Comparison of ENCODE assay signal across 19 mouse cellular contexts in genomic region chr1:184261385-184261727, GRCm38 (mm10).
DNase-seq lines count a peak whose midpoint lies in the region; ATAC-seq and TF ChIP-seq lines count a peak whose summit lies in the region.
"Had no signal": no experiment of that assay in that cellular context is flagged by ENCODE, and none has a peak within 500 bp of the region (broad histone marks: within the 10 kb centered on the region; RNA-seq: fewer than 3 reads in every experiment).

No protein-coding gene starts in this region.

- TF ChIP-seq EP300 in stomach, postnatal 0 days (optimal IDR thresholded peaks at IDR 0.05) = no peak

- H3K4me3 ChIP-seq in embryonic facial prominence, embryonic 14.5 days (ENCODE audit: low read depth, low read length) = no peak overlapping the region
- no peak overlapping the region for H3K4me3 ChIP-seq in embryonic facial prominence, embryonic 10.5 days
- no peak overlapping the region for H3K4me3 ChIP-seq in midbrain, embryonic 14.5 days (replicated peaks; ENCODE audit: low read depth, low read length)
- no peak overlapping the region for H3K4me3 ChIP-seq in midbrain, postnatal 0 days (ENCODE audit: low read depth, low read length)
- no peak overlapping the region for H3K4me3 ChIP-seq in embryonic facial prominence, embryonic 15.5 days (replicated peaks)
- H3K4me3 ChIP-seq in stomach, postnatal 0 days (ENCODE audit: low read depth, low read length) = no peak overlapping the region
- H3K4me3 ChIP-seq: embryonic facial prominence, embryonic 12.5 days; forebrain, embryonic 13.5 days; heart, embryonic 15.5 days had no signal

- H3K9me3 ChIP-seq in embryonic facial prominence, embryonic 14.5 days (ENCODE audit: control insufficient read depth, low read length) = no peaks in the 10 kb centered on the region
- no peaks in the 10 kb centered on the region for H3K9me3 ChIP-seq in embryonic facial prominence, embryonic 10.5 days
- no peaks in the 10 kb centered on the region for H3K9me3 ChIP-seq in midbrain, embryonic 14.5 days (ENCODE audit: control insufficient read depth, low read length)
- no peaks in the 10 kb centered on the region for H3K9me3 ChIP-seq in midbrain, postnatal 0 days (ENCODE audit: low read length)
- 0 out of 2 replicates have a peak, but pooled peaks cover 4% of the 10 kb centered on the region for H3K9me3 ChIP-seq in embryonic facial prominence, embryonic 15.5 days (replicated peaks)
- H3K9me3 ChIP-seq in stomach, postnatal 0 days (ENCODE audit: control insufficient read depth, low read length) = no peaks in the 10 kb centered on the region
- H3K9me3 ChIP-seq: embryonic facial prominence, embryonic 12.5 days; forebrain, embryonic 13.5 days; heart, embryonic 15.5 days had no signal

- no peaks in the 10 kb centered on the region for H3K27me3 ChIP-seq in embryonic facial prominence, embryonic 14.5 days (replicated peaks; ENCODE audit: control insufficient read depth, insufficient read depth, low read length)
- H3K27me3 ChIP-seq in embryonic facial prominence, embryonic 10.5 days (replicated peaks; ENCODE audit: low read depth, poor library complexity, severe bottlenecking) = no peaks in the 10 kb centered on the region
- H3K27me3 ChIP-seq in midbrain, embryonic 14.5 days (ENCODE audit: control insufficient read depth, insufficient read depth, low read length) = peaks cover 2% of the 10 kb centered on the region
- no peaks in the 10 kb centered on the region; the same call in 1 of the 2 replicates for H3K27me3 ChIP-seq in midbrain, postnatal 0 days (ENCODE audit: insufficient read depth, low read length)
- no peaks in the 10 kb centered on the region for H3K27me3 ChIP-seq in embryonic facial prominence, embryonic 15.5 days
- H3K27me3 ChIP-seq in stomach, postnatal 0 days (ENCODE audit: control insufficient read depth, insufficient read depth, low read length) = no peaks in the 10 kb centered on the region
- H3K27me3 ChIP-seq: embryonic facial prominence, embryonic 12.5 days; forebrain, embryonic 13.5 days; heart, embryonic 15.5 days had no signal

- TF ChIP-seq CTCF in midbrain, postnatal 0 days (IDR thresholded peaks at IDR 0.05) = no peak
- no peak for TF ChIP-seq CTCF in stomach, postnatal 0 days (IDR thresholded peaks at IDR 0.05; ENCODE audit: low read depth)

- no peak overlapping the region for H3K9ac ChIP-seq in embryonic facial prominence, embryonic 14.5 days (ENCODE audit: low read depth, low read length)
- H3K9ac ChIP-seq in midbrain, embryonic 14.5 days (replicated peaks; ENCODE audit: low read length) = no peak overlapping the region
- H3K9ac ChIP-seq in midbrain, postnatal 0 days (replicated peaks; ENCODE audit: low read length, poor library complexity, severe bottlenecking) = no peak overlapping the region
- no peak overlapping the region for H3K9ac ChIP-seq in embryonic facial prominence, embryonic 15.5 days
- H3K9ac ChIP-seq in stomach, postnatal 0 days (ENCODE audit: low read length) = no peak overlapping the region
- H3K9ac ChIP-seq: embryonic facial prominence, embryonic 12.5 days; forebrain, embryonic 13.5 days; forebrain, postnatal 0 days; heart, embryonic 15.5 days; hindbrain, embryonic 14.5 days had no signal

- WGBS in embryonic facial prominence, embryonic 14.5 days = 77% methylated on average over 6 of the region's 6 CpGs
- 90% methylated on average over 6 of the region's 6 CpGs for WGBS in embryonic facial prominence, embryonic 10.5 days
- 80% methylated on average over 6 of the region's 6 CpGs for WGBS in midbrain, embryonic 14.5 days
- 74% methylated on average over 6 of the region's 6 CpGs for WGBS in midbrain, postnatal 0 days
- 78% methylated on average over 6 of the region's 6 CpGs for WGBS in embryonic facial prominence, embryonic 15.5 days
- WGBS in stomach, postnatal 0 days = 92% methylated on average over 6 of the region's 6 CpGs

- no peaks in the 10 kb centered on the region for H3K36me3 ChIP-seq in embryonic facial prominence, embryonic 14.5 days (ENCODE audit: control insufficient read depth, insufficient read depth, low read length)
- H3K36me3 ChIP-seq in embryonic facial prominence, embryonic 10.5 days (replicated peaks) = no peaks in the 10 kb centered on the region
- no peaks in the 10 kb centered on the region for H3K36me3 ChIP-seq in midbrain, embryonic 14.5 days (ENCODE audit: control insufficient read depth, insufficient read depth, low read length)
- no peaks in the 10 kb centered on the region for H3K36me3 ChIP-seq in midbrain, postnatal 0 days (ENCODE audit: insufficient read depth, low read length)
- no peaks in the 10 kb centered on the region for H3K36me3 ChIP-seq in embryonic facial prominence, embryonic 15.5 days
- no peaks in the 10 kb centered on the region for H3K36me3 ChIP-seq in stomach, postnatal 0 days (ENCODE audit: control insufficient read depth, insufficient read depth, low read length)
- H3K36me3 ChIP-seq: embryonic facial prominence, embryonic 12.5 days; heart, embryonic 15.5 days had no signal

- ATAC-seq in embryonic facial prominence, embryonic 14.5 days (ENCODE audit: low read depth) = peak; percentile 71; the same call in 1 of the 2 replicates
- no peak for ATAC-seq in midbrain, embryonic 14.5 days (ENCODE audit: low FRiP score, low TSS enrichment)
- no peak for ATAC-seq in midbrain, postnatal 0 days (ENCODE audit: low FRiP score)
- peak; percentile 67; the same call in 1 of the 2 replicates for ATAC-seq in embryonic facial prominence, embryonic 15.5 days (ENCODE audit: insufficient number of reproducible peaks, low FRiP score, low TSS enrichment, low read depth)
- no peak for ATAC-seq in stomach, postnatal 0 days (ENCODE audit: low FRiP score, low TSS enrichment)
- ATAC-seq: forebrain, embryonic 13.5 days; forebrain, postnatal 0 days; intestine, embryonic 16.5 days had no signal

- H3K27ac ChIP-seq in embryonic facial prominence, embryonic 14.5 days (replicated peaks; ENCODE audit: low read depth, low read length) = no peak overlapping the region
- no peak overlapping the region for H3K27ac ChIP-seq in embryonic facial prominence, embryonic 10.5 days (replicated peaks)
- no peak overlapping the region for H3K27ac ChIP-seq in midbrain, embryonic 14.5 days (replicated peaks; ENCODE audit: low read depth, low read length)
- no peak overlapping the region for H3K27ac ChIP-seq in midbrain, postnatal 0 days (ENCODE audit: low read depth, low read length)
- no peak overlapping the region for H3K27ac ChIP-seq in embryonic facial prominence, embryonic 15.5 days (replicated peaks)
- no peak overlapping the region for H3K27ac ChIP-seq in stomach, postnatal 0 days (replicated peaks)
- H3K27ac ChIP-seq: embryonic facial prominence, embryonic 12.5 days; forebrain, embryonic 13.5 days; heart, embryonic 15.5 days; hindbrain, embryonic 14.5 days had no signal

- H3K4me2 ChIP-seq in embryonic facial prominence, embryonic 14.5 days (ENCODE audit: low read depth, low read length) = no peak overlapping the region
- no peak overlapping the region for H3K4me2 ChIP-seq in midbrain, embryonic 14.5 days (ENCODE audit: low read length)
- no peak overlapping the region for H3K4me2 ChIP-seq in midbrain, postnatal 0 days (ENCODE audit: low read depth, low read length, poor library complexity, severe bottlenecking)
- H3K4me2 ChIP-seq in embryonic facial prominence, embryonic 15.5 days (replicated peaks) = no peak overlapping the region
- H3K4me2 ChIP-seq in stomach, postnatal 0 days (replicated peaks; ENCODE audit: low read depth) = no peak overlapping the region
- H3K4me2 ChIP-seq: embryonic facial prominence, embryonic 12.5 days; forebrain, embryonic 13.5 days; heart, embryonic 11.5 days; heart, embryonic 15.5 days; hindbrain, embryonic 14.5 days had no signal

- no peaks in the 10 kb centered on the region for H3K4me1 ChIP-seq in embryonic facial prominence, embryonic 14.5 days (ENCODE audit: control insufficient read depth, insufficient read depth, low read length)
- H3K4me1 ChIP-seq in embryonic facial prominence, embryonic 10.5 days = no peaks in the 10 kb centered on the region
- no peaks in the 10 kb centered on the region for H3K4me1 ChIP-seq in midbrain, embryonic 14.5 days (ENCODE audit: control insufficient read depth, insufficient read depth, low read length)
- H3K4me1 ChIP-seq in midbrain, postnatal 0 days (ENCODE audit: insufficient read depth, low read length) = no peaks in the 10 kb centered on the region
- H3K4me1 ChIP-seq in embryonic facial prominence, embryonic 15.5 days = peaks cover 8% of the 10 kb centered on the region; the same call in 1 of the 2 replicates
- no peaks in the 10 kb centered on the region for H3K4me1 ChIP-seq in stomach, postnatal 0 days (replicated peaks; ENCODE audit: control insufficient read depth, insufficient read depth)
- H3K4me1 ChIP-seq: embryonic facial prominence, embryonic 12.5 days; forebrain, embryonic 13.5 days; heart, embryonic 15.5 days had no signal

- DNase-seq in embryonic facial prominence, embryonic 14.5 days (ENCODE audit: low spot score) = no peak
- no peak for DNase-seq in embryonic facial prominence, embryonic 10.5 days (ENCODE audit: low spot score)
- peak; percentile 11 for DNase-seq in midbrain, embryonic 14.5 days
- no peak for DNase-seq in midbrain, postnatal 0 days (ENCODE audit: low spot score)
- no peak for DNase-seq in stomach, postnatal 0 days (ENCODE audit: low spot score)
- DNase-seq in spleen, postnatal 14 days (ENCODE audit: low spot score in 2 of 2) = no peak
- DNase-seq: adrenal gland, postnatal 10 days; cerebellum, adult 18-20 months; cerebellum, adult 9-11 months; forebrain, postnatal 0 days; gastrocnemius, postnatal 36 days; heart, postnatal 14 days had no signal

Comparison
In these comparisons a context has a peak if more than half of its experiments do, and no peak if none do; other contexts are left out.
1. ATAC-seq: peak in embryonic facial prominence, embryonic 14.5 days (single experiment) and embryonic facial prominence, embryonic 15.5 days (single experiment); none in midbrain, embryonic 14.5 days (single experiment), midbrain, postnatal 0 days (single experiment) and stomach, postnatal 0 days (single experiment).